ENCODE assay signal across 8 mouse cellular contexts in genomic region chr13:94306968-94307289, GRCm38 (mm10). TPM values are rescaled to one million over a fixed set of nuclear protein-coding genes. Genes with fewer than 3 reads are reported as not detected.
DNase-seq lines count a peak whose midpoint lies in the region; ATAC-seq and TF ChIP-seq lines count a peak whose summit lies in the region.

No protein-coding gene starts in this region.

- no peak for TF ChIP-seq POLR2A in limb, embryonic 14.5 days (IDR thresholded peaks at IDR 0.05; ENCODE audit: borderline replicate concordance, extremely low read depth, insufficient read depth, insufficient read length)

- peak overlapping the region; percentile 57 for H3K4me2 ChIP-seq in lung, embryonic 14.5 days
- peak overlapping the region; percentile 35 for H3K4me2 ChIP-seq in forebrain, embryonic 15.5 days (replicated peaks)
- peak overlapping the region; percentile 38 for H3K4me2 ChIP-seq in limb, embryonic 14.5 days (replicated peaks; ENCODE audit: low read depth, low read length, severe bottlenecking)
- peak overlapping the region; percentile 54 for H3K4me2 ChIP-seq in neural tube, embryonic 15.5 days

- 24% methylated on average over 5 of the region's 5 CpGs for whole genome bisulfite sequencing in lung, embryonic 14.5 days
- 19% methylated on average over 5 of the region's 5 CpGs for WGBS in forebrain, embryonic 15.5 days
- 17% methylated on average over 5 of the region's 5 CpGs for WGBS in limb, embryonic 14.5 days
- WGBS in neural tube, embryonic 15.5 days = 16% methylated on average over 5 of the region's 5 CpGs

- H3K36me3 ChIP-seq in lung, embryonic 14.5 days (ENCODE audit: insufficient read depth) = no peaks in the 10 kb centered on the region
- H3K36me3 ChIP-seq in forebrain, embryonic 15.5 days = no peaks in the 10 kb centered on the region
- no peaks in the 10 kb centered on the region for H3K36me3 ChIP-seq in limb, embryonic 14.5 days (ENCODE audit: control insufficient read depth, insufficient read depth, low read length)
- H3K36me3 ChIP-seq in neural tube, embryonic 15.5 days = no peaks in the 10 kb centered on the region

- H3K4me3 ChIP-seq in lung, embryonic 14.5 days (ENCODE audit: low read depth, low read length) = 0 out of 2 replicates have a peak overlapping the region, but pooled peaks have one; percentile 3
- peak overlapping the region; percentile 16 for H3K4me3 ChIP-seq in forebrain, embryonic 15.5 days
- H3K4me3 ChIP-seq in limb, embryonic 14.5 days (replicated peaks; ENCODE audit: low read length) = peak overlapping the region; percentile 7
- peak overlapping the region; percentile 21 for H3K4me3 ChIP-seq in neural tube, embryonic 15.5 days (replicated peaks)

- H3K27ac ChIP-seq in lung, embryonic 14.5 days (ENCODE audit: low read depth) = no peak overlapping the region
- H3K27ac ChIP-seq in forebrain, embryonic 15.5 days (replicated peaks) = peak overlapping the region; percentile 66
- no peak overlapping the region for H3K27ac ChIP-seq in limb, embryonic 14.5 days (replicated peaks; ENCODE audit: low read depth, low read length)
- H3K27ac ChIP-seq in neural tube, embryonic 15.5 days (replicated peaks) = peak overlapping the region; percentile 75

- no peaks in the 10 kb centered on the region for H3K27me3 ChIP-seq in lung, embryonic 14.5 days (ENCODE audit: insufficient read depth, low read length)
- H3K27me3 ChIP-seq in forebrain, embryonic 15.5 days = no peaks in the 10 kb centered on the region
- no peaks in the 10 kb centered on the region for H3K27me3 ChIP-seq in limb, embryonic 14.5 days (ENCODE audit: control insufficient read depth, insufficient read depth, low read length)
- no peaks in the 10 kb centered on the region for H3K27me3 ChIP-seq in neural tube, embryonic 15.5 days (replicated peaks)

- H3K9me3 ChIP-seq in lung, embryonic 14.5 days (ENCODE audit: low read depth, low read length) = no peaks in the 10 kb centered on the region
- H3K9me3 ChIP-seq in forebrain, embryonic 15.5 days = no peaks in the 10 kb centered on the region
- H3K9me3 ChIP-seq in limb, embryonic 14.5 days (ENCODE audit: control insufficient read depth, low read length) = no peaks in the 10 kb centered on the region
- no peaks in the 10 kb centered on the region for H3K9me3 ChIP-seq in neural tube, embryonic 15.5 days (replicated peaks)

- no peak for TF ChIP-seq CTCF in lung, embryonic 14.5 days (IDR thresholded peaks at IDR 0.05; ENCODE audit: low read depth)

- H3K9ac ChIP-seq in lung, embryonic 14.5 days = peak overlapping the region; percentile 44; the same call in 1 of the 2 replicates
- H3K9ac ChIP-seq in forebrain, embryonic 15.5 days (replicated peaks) = no peak overlapping the region
- H3K9ac ChIP-seq in limb, embryonic 14.5 days (ENCODE audit: low read depth, low read length, severe bottlenecking) = 0 out of 2 replicates have a peak overlapping the region, but pooled peaks have one; percentile 17
- H3K9ac ChIP-seq in neural tube, embryonic 15.5 days (replicated peaks) = 0 out of 2 replicates have a peak overlapping the region, but pooled peaks have one; percentile 14

- no peak for DNase-seq in lung, embryonic 14.5 days
- DNase-seq in lung, postnatal 25 days (ENCODE audit: low spot score) = no peak
- no peak for DNase-seq in limb, embryonic 14.5 days (ENCODE audit: low spot score)
- no peak for DNase-seq in right cerebral cortex, adult 18-20 months
- DNase-seq in spleen, adult 18-20 months = no peak
- DNase-seq in MN1 (ENCODE audit: low spot score) = no peak

- peak; percentile 61; the same call in 1 of the 2 replicates for ATAC-seq in lung, embryonic 14.5 days (ENCODE audit: insufficient read depth)
- 0 out of 2 replicates have a peak, but pooled peaks have one; percentile 17 for ATAC-seq in forebrain, embryonic 15.5 days (replicated peaks)
- ATAC-seq in limb, embryonic 14.5 days (ENCODE audit: low FRiP score, low read depth) = peak; percentile 50; the same call in 1 of the 2 replicates
- ATAC-seq in neural tube, embryonic 15.5 days (ENCODE audit: low FRiP score) = peak; percentile 54; the same call in 1 of the 2 replicates

- no peaks in the 10 kb centered on the region for H3K4me1 ChIP-seq in lung, embryonic 14.5 days (ENCODE audit: insufficient read depth)
- peaks cover 11% of the 10 kb centered on the region for H3K4me1 ChIP-seq in forebrain, embryonic 15.5 days
- 0 out of 2 replicates have a peak, but pooled peaks cover 5% of the 10 kb centered on the region for H3K4me1 ChIP-seq in limb, embryonic 14.5 days (ENCODE audit: control insufficient read depth, insufficient read depth, low read length)
- peaks cover 19% of the 10 kb centered on the region for H3K4me1 ChIP-seq in neural tube, embryonic 15.5 days

RNA-seq across cellular contexts. Expression of gene Scamp1, which starts 21.3 kb away (rescaled TPM):
- polyA plus RNA-seq in lung, embryonic 14.5 days (2014; fragmentation: Nextera tagmentation; extraction: Ambion mirVana) = 25.4 and 28.8 TPM in 2 replicates
- polyA plus RNA-seq in forebrain, embryonic 15.5 days (2015; fragmentation: Nextera tagmentation; extraction: Ambion mirVana) = 103 and 111 TPM in 2 replicates
- polyA plus RNA-seq in limb, embryonic 14.5 days (2012; rRNA removed) = 19.5 and 22.7 TPM in 2 replicates
- 26.1 and 27.3 TPM in 2 replicates for polyA plus RNA-seq in limb, embryonic 14.5 days (2014; fragmentation: Nextera tagmentation; extraction: Ambion mirVana)
- polyA plus RNA-seq in neural tube, embryonic 15.5 days (2015; fragmentation: Nextera tagmentation; extraction: Ambion mirVana) = 148 and 167 TPM in 2 replicates

RNA-seq across cellular contexts. Expression of gene Ap3b1, which starts 51.8 kb away (rescaled TPM):
- 43.6 and 44.2 TPM in 2 replicates for polyA plus RNA-seq in lung, embryonic 14.5 days (2014; fragmentation: Nextera tagmentation; extraction: Ambion mirVana)
- 34.3 and 34.7 TPM in 2 replicates for polyA plus RNA-seq in forebrain, embryonic 15.5 days (2015; fragmentation: Nextera tagmentation; extraction: Ambion mirVana)
- 45.3 and 54.5 TPM in 2 replicates for polyA plus RNA-seq in limb, embryonic 14.5 days (2012; rRNA removed)
- polyA plus RNA-seq in limb, embryonic 14.5 days (2014; fragmentation: Nextera tagmentation; extraction: Ambion mirVana) = 41.6 and 42.2 TPM in 2 replicates
- 27.1 and 30.2 TPM in 2 replicates for polyA plus RNA-seq in neural tube, embryonic 15.5 days (2015; fragmentation: Nextera tagmentation; extraction: Ambion mirVana)

Comparison
In these comparisons a context has a peak if more than half of its experiments do, and no peak if none do; other contexts are left out.
1. H3K27ac ChIP-seq: peak in forebrain, embryonic 15.5 days (single experiment) and neural tube, embryonic 15.5 days (single experiment); none in lung, embryonic 14.5 days (single experiment) and limb, embryonic 14.5 days (single experiment).
2. Peak in every context shown above with its lines, with median percentiles within 50 percentile points of each other: ATAC-seq, H3K4me2 ChIP-seq and H3K4me3 ChIP-seq.